In the genomic region with DNA sequence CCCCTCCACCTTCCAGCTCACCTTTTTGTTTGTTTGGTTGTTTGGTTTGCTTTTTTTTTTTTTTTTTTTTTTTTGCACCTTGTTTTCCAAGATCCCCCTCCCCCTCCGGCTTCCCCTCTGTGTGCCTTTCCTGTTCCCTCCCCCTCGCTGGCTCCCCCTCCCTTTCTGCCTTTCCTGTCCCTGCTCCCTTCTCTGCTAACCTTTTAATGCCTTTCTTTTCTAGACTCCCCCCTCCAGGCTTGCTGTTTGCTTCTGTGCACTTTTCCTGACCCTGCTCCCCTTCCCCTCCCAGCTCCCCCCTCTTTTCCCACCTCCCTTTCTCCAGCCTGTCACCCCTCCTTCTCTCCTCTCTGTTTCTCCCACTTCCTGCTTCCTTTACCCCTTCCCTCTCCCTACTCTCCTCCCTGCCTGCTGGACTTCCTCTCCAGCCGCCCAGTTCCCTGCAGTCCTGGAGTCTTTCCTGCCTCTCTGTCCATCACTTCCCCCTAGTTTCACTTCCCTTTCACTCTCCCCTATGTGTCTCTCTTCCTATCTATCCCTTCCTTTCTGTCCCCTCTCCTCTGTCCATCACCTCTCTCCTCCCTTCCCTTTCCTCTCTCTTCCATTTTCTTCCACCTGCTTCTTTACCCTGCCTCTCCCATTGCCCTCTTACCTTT, we compare ENCODE assay signal across 27 mouse cellular contexts. TPM values are rescaled to one million over a fixed set of nuclear protein-coding genes. Genes with fewer than 3 reads are reported as not detected.
A peak's percentile ranks its signal among the peaks of the same experiment; 100 is the strongest.
DNase-seq lines count a peak whose midpoint lies in the region; ATAC-seq and TF ChIP-seq lines count a peak whose summit lies in the region.
"Had no signal": no experiment of that assay in that cellular context is flagged by ENCODE, and none has a peak within 500 bp of the region (broad histone marks: within the 10 kb centered on the region; RNA-seq: fewer than 3 reads in every experiment).

No protein-coding gene starts in this region.

- no peak for DNase-seq in lung, postnatal 14 days
- no peak for DNase-seq in ES-E14 (ENCODE audit: low read depth, low spot score)
- no peak for DNase-seq in midbrain, postnatal 0 days (ENCODE audit: low spot score)
- DNase-seq in spleen, adult 18-20 months = no peak
- no peak for DNase-seq in gastrocnemius, postnatal 4 days (ENCODE audit: low spot score in 2 of 2)
- DNase-seq: adrenal gland, adult 8-10 months; adrenal gland, postnatal 36 days; cerebellum, adult 11 months; cerebellum, adult 8-10 months; cerebellum, postnatal 14 days; gastrocnemius, postnatal 25 days; heart, adult 18-20 months; heart, postnatal 10 days; heart, postnatal 4 days had no signal

- no peak for TF ChIP-seq CTCF in bone marrow macrophage, adult 2 months (IDR thresholded peaks at IDR 0.05; ENCODE audit: low read depth, low read length)
- TF ChIP-seq CTCF in midbrain, postnatal 0 days (IDR thresholded peaks at IDR 0.05) = no peak

- H3K4me2 ChIP-seq in lung, embryonic 16.5 days (ENCODE audit: low read depth, low read length) = no peak overlapping the region
- no peak overlapping the region for H3K4me2 ChIP-seq in midbrain, postnatal 0 days (ENCODE audit: low read depth, low read length, poor library complexity, severe bottlenecking)
- H3K4me2 ChIP-seq: embryonic facial prominence, embryonic 12.5 days; forebrain, embryonic 15.5 days; hindbrain, embryonic 12.5 days had no signal

- no peaks in the 10 kb centered on the region for H3K4me1 ChIP-seq in lung, embryonic 16.5 days (replicated peaks; ENCODE audit: control insufficient read depth, insufficient read depth, low read length)
- no peaks in the 10 kb centered on the region; a peak in 1 of 4 replicates for H3K4me1 ChIP-seq in ES-E14 (ENCODE audit: control insufficient read depth in 2 of 2, insufficient read depth in 2 of 2, low read length in 2 of 2, poor library complexity in 1 of 2)
- peaks cover 10% of the 10 kb centered on the region for H3K4me1 ChIP-seq in bone marrow macrophage, adult 2 months (ENCODE audit: control insufficient read depth, insufficient read depth, low read length)
- H3K4me1 ChIP-seq in midbrain, postnatal 0 days (ENCODE audit: insufficient read depth, low read length) = no peaks in the 10 kb centered on the region
- H3K4me1 ChIP-seq: embryonic facial prominence, embryonic 12.5 days; forebrain, embryonic 15.5 days; heart, embryonic 10.5 days; hindbrain, embryonic 12.5 days had no signal

- in situ Hi-C loops in ES-E14 (cut with MboI; ENCODE audit: low sequenced_read_pairs in 2 of 2, unreplicated experiment in 2 of 2) = no loop called here

- no peaks in the 10 kb centered on the region for H3K36me3 ChIP-seq in lung, embryonic 16.5 days (ENCODE audit: control insufficient read depth, insufficient read depth, low read length)
- peaks cover 7% of the 10 kb centered on the region for H3K36me3 ChIP-seq in ES-E14 (ENCODE audit: control insufficient read depth, insufficient read depth, low read length, poor library complexity, severe bottlenecking)
- H3K36me3 ChIP-seq in midbrain, postnatal 0 days (ENCODE audit: insufficient read depth, low read length) = no peaks in the 10 kb centered on the region
- H3K36me3 ChIP-seq: embryonic facial prominence, embryonic 12.5 days; forebrain, embryonic 15.5 days; heart, embryonic 10.5 days; hindbrain, embryonic 12.5 days had no signal

- no peak overlapping the region for H3K4me3 ChIP-seq in lung, embryonic 16.5 days (ENCODE audit: low read length)
- peak overlapping the region; percentile 85 to 86 for H3K4me3 ChIP-seq in ES-E14 (ENCODE audit: insufficient read depth in 1 of 2, low read depth in 1 of 2, low read length in 2 of 2, poor library complexity in 1 of 2, severe bottlenecking in 1 of 2)
- H3K4me3 ChIP-seq in bone marrow macrophage, adult 2 months (ENCODE audit: insufficient read depth, low read length) = peak overlapping the region; percentile 11; the same call in 1 of the 2 replicates
- H3K4me3 ChIP-seq in midbrain, postnatal 0 days (ENCODE audit: low read depth, low read length) = no peak overlapping the region
- H3K4me3 ChIP-seq: embryonic facial prominence, embryonic 12.5 days; forebrain, embryonic 15.5 days; heart, embryonic 10.5 days; hindbrain, embryonic 12.5 days had no signal

- TF ChIP-seq POLR2A in bone marrow macrophage, adult 2 months (IDR thresholded peaks at IDR 0.05; ENCODE audit: borderline replicate concordance, low read depth, low read length) = no peak

- 45% methylated on average over 3 of the region's 3 CpGs for WGBS in lung, embryonic 16.5 days
- 76% methylated on average over 3 of the region's 3 CpGs for WGBS in midbrain, postnatal 0 days

- no peaks in the 10 kb centered on the region for H3K9me3 ChIP-seq in lung, embryonic 16.5 days (ENCODE audit: control insufficient read depth, low read length)
- no peaks in the 10 kb centered on the region for H3K9me3 ChIP-seq in ES-E14 (ENCODE audit: control insufficient read depth, insufficient read depth, low read depth, low read length)
- H3K9me3 ChIP-seq in midbrain, postnatal 0 days (ENCODE audit: low read length) = no peaks in the 10 kb centered on the region
- H3K9me3 ChIP-seq: embryonic facial prominence, embryonic 12.5 days; forebrain, embryonic 15.5 days; heart, embryonic 10.5 days; hindbrain, embryonic 12.5 days had no signal

- H3K9ac ChIP-seq in lung, embryonic 16.5 days (ENCODE audit: low read length) = no peak overlapping the region
- H3K9ac ChIP-seq in ES-E14 (ENCODE audit: insufficient read depth, low read depth, low read length, poor library complexity, severe bottlenecking) = peak overlapping the region; percentile 65
- no peak overlapping the region for H3K9ac ChIP-seq in midbrain, postnatal 0 days (replicated peaks; ENCODE audit: low read length, poor library complexity, severe bottlenecking)
- H3K9ac ChIP-seq: embryonic facial prominence, embryonic 12.5 days; forebrain, embryonic 15.5 days; hindbrain, embryonic 12.5 days had no signal

- no peaks in the 10 kb centered on the region for H3K27me3 ChIP-seq in lung, embryonic 16.5 days (ENCODE audit: control insufficient read depth, insufficient read depth, low read depth, low read length)
- H3K27me3 ChIP-seq in midbrain, postnatal 0 days (ENCODE audit: insufficient read depth, low read length) = no peaks in the 10 kb centered on the region
- H3K27me3 ChIP-seq: embryonic facial prominence, embryonic 12.5 days; forebrain, embryonic 15.5 days; hindbrain, embryonic 12.5 days had no signal

- peak; percentile 36; the same call in 1 of the 2 replicates for ATAC-seq in lung, embryonic 16.5 days (ENCODE audit: low read depth)
- ATAC-seq in megakaryocyte progenitor cell, adult 5-6 weeks (replicated peaks; ENCODE audit: poor library complexity) = peak; percentile 64
- no peak for ATAC-seq in midbrain, postnatal 0 days (ENCODE audit: low FRiP score)
- ATAC-seq: forebrain, embryonic 15.5 days; hindbrain, embryonic 16.5 days; inflammation-experienced regulatory T-cells, adult 6 months; Patski had no signal

- H3K27ac ChIP-seq in lung, embryonic 16.5 days (ENCODE audit: low read length) = no peak overlapping the region
- H3K27ac ChIP-seq in ES-E14 (ENCODE audit: insufficient read depth, low read depth, low read length, poor library complexity, severe bottlenecking) = peak overlapping the region; percentile 78
- H3K27ac ChIP-seq in bone marrow macrophage, adult 2 months (ENCODE audit: insufficient read depth, low read depth, low read length) = peak overlapping the region; percentile 66
- H3K27ac ChIP-seq in midbrain, postnatal 0 days (ENCODE audit: low read depth, low read length) = no peak overlapping the region
- H3K27ac ChIP-seq: embryonic facial prominence, embryonic 12.5 days; forebrain, embryonic 15.5 days; heart, embryonic 10.5 days; hindbrain, embryonic 12.5 days had no signal

TF ChIP-seq in ES-E14, 5 proteins besides CTCF, POLR2A, EP300 and RAD21:
- TF ChIP-seq ZC3H11A (IDR thresholded peaks at IDR 0.05; ENCODE audit: borderline replicate concordance, low read depth, low read length) (no peak), CHD2 (IDR thresholded peaks at IDR 0.05; ENCODE audit: low read depth, low read length) (no peak), MAFK (IDR thresholded peaks at IDR 0.05; ENCODE audit: insufficient read depth, low read depth, low read length) (no peak), HCFC1 (IDR thresholded peaks at IDR 0.05; ENCODE audit: borderline replicate concordance, insufficient read depth, low read length) (no peak), ZNF384 (IDR thresholded peaks at IDR 0.05; ENCODE audit: low read depth, low read length) (peak; percentile 83)

RNA-seq across cellular contexts. Expression of a gene that starts 2.1 kb away (rescaled TPM):
- not detected in 2 replicates for polyA plus RNA-seq in lung, embryonic 16.5 days (2015; fragmentation: Nextera tagmentation; extraction: Ambion mirVana)
- 256 and 378 TPM in 2 replicates for total RNA-seq in ES-E14 (2012; rRNA removed)
- polyA plus RNA-seq in bone marrow macrophage, adult 2 months (2012; ENCODE audit: insufficient read depth, insufficient read length, missing spikeins) = not detected in 2 replicates
- not detected in 2 replicates for total RNA-seq in megakaryocyte progenitor cell, adult 5-6 weeks (2015)
- not detected in 2 replicates for total RNA-seq in megakaryocyte progenitor cell, adult 5-6 weeks (2017)
- not detected in 2 replicates for total RNA-seq in midbrain, postnatal 0 days (2014; rRNA removed)
- polyA plus RNA-seq in midbrain, postnatal 0 days (2015; fragmentation: Nextera tagmentation; extraction: Ambion mirVana) = not detected in 2 replicates
- total RNA-seq in gastrocnemius, postnatal 4 days (2021) = not detected
- total RNA-seq: adrenal gland, adult 8-10 months; adrenal gland, postnatal 36 days; gastrocnemius, postnatal 25 days; heart, adult 18-20 months; heart, postnatal 10 days; heart, postnatal 4 days had no signal
- polyA plus RNA-seq: C2C12; cortical plate, adult 2 months; embryonic facial prominence, embryonic 12.5 days; forebrain, embryonic 11.5 days; forebrain, embryonic 15.5 days; hindbrain, embryonic 12.5 days; hindbrain, embryonic 16.5 days; inflammation-experienced regulatory T-cells, adult 6 months; Patski had no signal

Comparison
In these comparisons a context has a peak if more than half of its experiments do, and no peak if none do; other contexts are left out.
1. H3K27ac ChIP-seq: peak in ES-E14 (single experiment) and bone marrow macrophage, adult 2 months (single experiment); none in lung, embryonic 16.5 days (single experiment) and midbrain, postnatal 0 days (single experiment).
2. H3K4me3 ChIP-seq: peak in ES-E14 (2 of 2) and bone marrow macrophage, adult 2 months (single experiment); none in lung, embryonic 16.5 days (single experiment) and midbrain, postnatal 0 days (single experiment).
3. RNA of a gene that starts 2.1 kb away (total RNA-seq): 256 to 378 TPM in ES-E14; not detected in megakaryocyte progenitor cell, adult 5-6 weeks, not detected in midbrain, postnatal 0 days and not detected in gastrocnemius, postnatal 4 days; every median in the first group is over 100 times any median in the second.